Mouse (Mus musculus): ENCODE data around the gene Olfr153. TPM values are rescaled to one million over a fixed set of nuclear protein-coding genes. Genes with fewer than 3 reads are reported as not detected.
"Not testable (repeated sequence)": the region's sequence is repeated elsewhere in the genome, so short reads cannot be mapped to it uniquely, and the experiment has no call there.

The Olfr153 gene
- polyA plus RNA-seq, 2 experiments: not detected

- Histone ChIP-seq H3K27ac (replicated peaks; ENCODE audit: low read depth, low read length) (no peak within 1 kb of the TSS), H3K36me3 (ENCODE audit: control insufficient read depth, insufficient read depth, low read length) (no peaks in the 10 kb centered on the region), H3K27me3 (ENCODE audit: control insufficient read depth, insufficient read depth, low read length) (no peaks in the 10 kb centered on the region), H3K9me3 (ENCODE audit: control insufficient read depth, low read length) (no peaks in the 10 kb centered on the region), H3K9ac (ENCODE audit: low read depth, low read length, severe bottlenecking) (no peak within 1 kb of the TSS), H3K4me2 (replicated peaks; ENCODE audit: low read depth, low read length, severe bottlenecking) (no peak within 1 kb of the TSS), H3K4me1 (ENCODE audit: control insufficient read depth, insufficient read depth, low read length) (no peaks in the 10 kb centered on the region), H3K4me3 (replicated peaks; ENCODE audit: low read length) (no peak within 1 kb of the TSS)
- ATAC-seq (ENCODE audit: low FRiP score, low read depth) (no peak), DNase-seq (ENCODE audit: low spot score) (no peak)
- no peak for TF ChIP-seq POLR2A (IDR thresholded peaks at IDR 0.05; ENCODE audit: borderline replicate concordance, extremely low read depth, insufficient read depth, insufficient read length)
- WGBS: 81% methylated on average over 1 of the region's 1 CpGs
These were observed 13.8 kb downstream of the Olfr153 start, which contains the start of gene Olfr1128 for GRCm38 (mm10) chr2:87545442-87545841. Olfr1128 (minus strand) TSS chr2:87545542.

GRCm38 (mm10) chr2:87573602-87574001 lies 42.0 kb downstream of the Olfr153 start, which contains the start of gene Olfr1129:
Olfr1129 (plus strand) TSS chr2:87573902.
- H3K27me3 ChIP-seq (ENCODE audit: control insufficient read depth, insufficient read depth, low read length); H3K9me3 ChIP-seq (ENCODE audit: control insufficient read depth, low read length); H3K4me1 ChIP-seq (ENCODE audit: control insufficient read depth, insufficient read depth, low read length); H3K36me3 ChIP-seq (ENCODE audit: control insufficient read depth, insufficient read depth, low read length); H3K4me2 ChIP-seq (replicated peaks; ENCODE audit: low read depth, low read length, severe bottlenecking); H3K9ac ChIP-seq (ENCODE audit: low read depth, low read length, severe bottlenecking); ATAC-seq (ENCODE audit: low FRiP score, low read depth); H3K27ac ChIP-seq (replicated peaks; ENCODE audit: low read depth, low read length); DNase-seq (ENCODE audit: low spot score); H3K4me3 ChIP-seq (replicated peaks; ENCODE audit: low read length): not testable (repeated sequence)
- WGBS: 80% methylated on average over 1 of the region's 1 CpGs

Other genes with a start within 250 kb of the Olfr153 start
- not detected in 2 replicates for gene Olfr1118, start 224.2 kb upstream of the Olfr153 start, polyA plus RNA-seq (2012; rRNA removed)
- not detected in 2 replicates for gene Olfr1118, start 224.2 kb upstream of the Olfr153 start, polyA plus RNA-seq (2014; fragmentation: Nextera tagmentation; extraction: Ambion mirVana)
- not detected in 2 replicates for gene Olfr1120, start 177.0 kb upstream of the Olfr153 start, polyA plus RNA-seq (2012; rRNA removed)
- not detected in 2 replicates for gene Olfr1120, start 177.0 kb upstream of the Olfr153 start, polyA plus RNA-seq (2014; fragmentation: Nextera tagmentation; extraction: Ambion mirVana)
- gene Olfr1121, start 161.9 kb upstream of the Olfr153 start, polyA plus RNA-seq (2012; rRNA removed): not detected in 2 replicates
- not detected in 2 replicates for gene Olfr1121, start 161.9 kb upstream of the Olfr153 start, polyA plus RNA-seq (2014; fragmentation: Nextera tagmentation; extraction: Ambion mirVana)
- gene Olfr1122, start 145.9 kb upstream of the Olfr153 start, polyA plus RNA-seq (2012; rRNA removed): not detected in 2 replicates
- gene Olfr1122, start 145.9 kb upstream of the Olfr153 start, polyA plus RNA-seq (2014; fragmentation: Nextera tagmentation; extraction: Ambion mirVana): not detected in 2 replicates
- gene Olfr1123, start 115.2 kb upstream of the Olfr153 start, polyA plus RNA-seq (2012; rRNA removed): not detected in 2 replicates
- gene Olfr1123, start 115.2 kb upstream of the Olfr153 start, polyA plus RNA-seq (2014; fragmentation: Nextera tagmentation; extraction: Ambion mirVana): not detected in 2 replicates
- gene Olfr1124, start 101.5 kb upstream of the Olfr153 start, polyA plus RNA-seq (2012; rRNA removed): not detected in 2 replicates
- not detected in 2 replicates for gene Olfr1124, start 101.5 kb upstream of the Olfr153 start, polyA plus RNA-seq (2014; fragmentation: Nextera tagmentation; extraction: Ambion mirVana)
- gene Olfr1126, start 77.8 kb upstream of the Olfr153 start, polyA plus RNA-seq (2012; rRNA removed): not detected in 2 replicates
- gene Olfr1126, start 77.8 kb upstream of the Olfr153 start, polyA plus RNA-seq (2014; fragmentation: Nextera tagmentation; extraction: Ambion mirVana): not detected in 2 replicates
- gene Pramel7, start 34.7 kb upstream of the Olfr153 start, polyA plus RNA-seq (2012; rRNA removed): not detected in 2 replicates
- gene Pramel7, start 34.7 kb upstream of the Olfr153 start, polyA plus RNA-seq (2014; fragmentation: Nextera tagmentation; extraction: Ambion mirVana): not detected in 2 replicates
- gene Pramel6, start 25.2 kb upstream of the Olfr153 start, polyA plus RNA-seq (2012; rRNA removed): not detected in 2 replicates
- not detected in 2 replicates for gene Pramel6, start 25.2 kb upstream of the Olfr153 start, polyA plus RNA-seq (2014; fragmentation: Nextera tagmentation; extraction: Ambion mirVana)
- gene Olfr1128, start 13.7 kb downstream of the Olfr153 start, polyA plus RNA-seq (2012; rRNA removed): not detected in 2 replicates
- not detected in 2 replicates for gene Olfr1128, start 13.7 kb downstream of the Olfr153 start, polyA plus RNA-seq (2014; fragmentation: Nextera tagmentation; extraction: Ambion mirVana)
- gene Olfr1129, start 42.1 kb downstream of the Olfr153 start, polyA plus RNA-seq (2012; rRNA removed): not detected in 2 replicates
- not detected in 2 replicates for gene Olfr1129, start 42.1 kb downstream of the Olfr153 start, polyA plus RNA-seq (2014; fragmentation: Nextera tagmentation; extraction: Ambion mirVana)
- gene Olfr1130, start 74.4 kb downstream of the Olfr153 start, polyA plus RNA-seq (2012; rRNA removed): not detected in 2 replicates
- gene Olfr1130, start 74.4 kb downstream of the Olfr153 start, polyA plus RNA-seq (2014; fragmentation: Nextera tagmentation; extraction: Ambion mirVana): not detected in 2 replicates
- not detected in 2 replicates for gene Olfr1131, start 95.3 kb downstream of the Olfr153 start, polyA plus RNA-seq (2012; rRNA removed)
- not detected in 2 replicates for gene Olfr1131, start 95.3 kb downstream of the Olfr153 start, polyA plus RNA-seq (2014; fragmentation: Nextera tagmentation; extraction: Ambion mirVana)
- gene Olfr1132, start 105.7 kb downstream of the Olfr153 start, polyA plus RNA-seq (2012; rRNA removed): not detected in 2 replicates
- not detected in 2 replicates for gene Olfr1132, start 105.7 kb downstream of the Olfr153 start, polyA plus RNA-seq (2014; fragmentation: Nextera tagmentation; extraction: Ambion mirVana)
- gene Olfr1133, start 115.6 kb downstream of the Olfr153 start, polyA plus RNA-seq (2012; rRNA removed): not detected in 2 replicates
- not detected in 2 replicates for gene Olfr1133, start 115.6 kb downstream of the Olfr153 start, polyA plus RNA-seq (2014; fragmentation: Nextera tagmentation; extraction: Ambion mirVana)
- gene Olfr1134, start 126.7 kb downstream of the Olfr153 start, polyA plus RNA-seq (2012; rRNA removed): not detected in 2 replicates
- not detected in 2 replicates for gene Olfr1134, start 126.7 kb downstream of the Olfr153 start, polyA plus RNA-seq (2014; fragmentation: Nextera tagmentation; extraction: Ambion mirVana)
- gene Olfr1135, start 141.9 kb downstream of the Olfr153 start, polyA plus RNA-seq (2012; rRNA removed): not detected in 2 replicates
- gene Olfr1135, start 141.9 kb downstream of the Olfr153 start, polyA plus RNA-seq (2014; fragmentation: Nextera tagmentation; extraction: Ambion mirVana): not detected in 2 replicates
- not detected in 2 replicates for gene Olfr1136, start 162.2 kb downstream of the Olfr153 start, polyA plus RNA-seq (2012; rRNA removed)
- gene Olfr1136, start 162.2 kb downstream of the Olfr153 start, polyA plus RNA-seq (2014; fragmentation: Nextera tagmentation; extraction: Ambion mirVana): not detected in 2 replicates
- not detected in 2 replicates for gene Olfr1137, start 181.4 kb downstream of the Olfr153 start, polyA plus RNA-seq (2012; rRNA removed)
- gene Olfr1137, start 181.4 kb downstream of the Olfr153 start, polyA plus RNA-seq (2014; fragmentation: Nextera tagmentation; extraction: Ambion mirVana): not detected in 2 replicates
- gene Olfr1138, start 208.2 kb downstream of the Olfr153 start, polyA plus RNA-seq (2012; rRNA removed): not detected in 2 replicates
- not detected in 2 replicates for gene Olfr1138, start 208.2 kb downstream of the Olfr153 start, polyA plus RNA-seq (2014; fragmentation: Nextera tagmentation; extraction: Ambion mirVana)
- gene Olfr1140, start 212.0 kb downstream of the Olfr153 start, polyA plus RNA-seq (2012; rRNA removed): not detected in 2 replicates
- not detected in 2 replicates for gene Olfr1140, start 212.0 kb downstream of the Olfr153 start, polyA plus RNA-seq (2014; fragmentation: Nextera tagmentation; extraction: Ambion mirVana)
- gene Olfr1141, start 222.2 kb downstream of the Olfr153 start, polyA plus RNA-seq (2012; rRNA removed): not detected in 2 replicates
- gene Olfr1141, start 222.2 kb downstream of the Olfr153 start, polyA plus RNA-seq (2014; fragmentation: Nextera tagmentation; extraction: Ambion mirVana): not detected in 2 replicates
- gene Olfr152, start 247.7 kb downstream of the Olfr153 start, polyA plus RNA-seq (2012; rRNA removed): not detected in 2 replicates
- gene Olfr152, start 247.7 kb downstream of the Olfr153 start, polyA plus RNA-seq (2014; fragmentation: Nextera tagmentation; extraction: Ambion mirVana): not detected in 2 replicates